Mouse (Mus musculus): ENCODE measurements around the gene 6430548M08Rik. TPM values are rescaled to one million over a fixed set of nuclear protein-coding genes. Genes with fewer than 3 reads are reported as not detected.

The 6430548M08Rik gene
- polyA plus RNA-seq, 1 experiment, result 4.9 TPM

- peak; percentile 82 for DNase-seq
- under 1% methylated on average over 88 of the region's 88 CpGs for WGBS
- Histone ChIP-seq H3K36me3 (ENCODE audit: control insufficient read depth, insufficient read depth, low read length) (no peaks in the 10 kb centered on the region), H3K4me1 (replicated peaks; ENCODE audit: control insufficient read depth, insufficient read depth, low read length) (peaks cover 13% of the 10 kb centered on the region), H3K27me3 (ENCODE audit: control insufficient read depth, insufficient read depth, low read length) (no peaks in the 10 kb centered on the region), H3K4me3 (ENCODE audit: control insufficient read depth, insufficient read depth, low read length) (peak within 1 kb of the TSS; percentile 92), H3K27ac (ENCODE audit: control insufficient read depth, insufficient read depth, low read length) (no peak within 1 kb of the TSS)
- peak; percentile 38; the same call in 1 of the 2 replicates for TF ChIP-seq POLR2A (IDR thresholded peaks at IDR 0.05; ENCODE audit: control insufficient read depth, extremely low read depth, insufficient read depth, low read length, poor library complexity)
- TF ChIP-seq CTCF (IDR thresholded peaks at IDR 0.05; ENCODE audit: borderline replicate concordance, control insufficient read depth, extremely low read depth, insufficient read depth, low read length, poor library complexity), result peak; percentile 52; the same call in 1 of the 2 replicates
Measured at GRCm38 (mm10) chr8:120101068-120101972, 12.6 kb upstream of the 6430548M08Rik start, which contains the start of gene Zdhhc7. Zdhhc7 (minus strand) TSS chr8:120101482.

GRCm38 (mm10) chr8:120103916-120104315, 10.0 kb upstream of the 6430548M08Rik start:
- no peak for TF ChIP-seq CTCF (IDR thresholded peaks at IDR 0.05; ENCODE audit: borderline replicate concordance, control insufficient read depth, extremely low read depth, insufficient read depth, low read length, poor library complexity)
- no peak for TF ChIP-seq POLR2A (IDR thresholded peaks at IDR 0.05; ENCODE audit: control insufficient read depth, extremely low read depth, insufficient read depth, low read length, poor library complexity)
- H3K36me3 ChIP-seq (ENCODE audit: control insufficient read depth, insufficient read depth, low read length), result no peaks in the 10 kb centered on the region
- H3K4me1 ChIP-seq (replicated peaks; ENCODE audit: control insufficient read depth, insufficient read depth, low read length), result peaks cover 13% of the 10 kb centered on the region
- no peak for DNase-seq
- no peak overlapping the region for H3K4me3 ChIP-seq (ENCODE audit: control insufficient read depth, insufficient read depth, low read length)
- no peaks in the 10 kb centered on the region for H3K27me3 ChIP-seq (ENCODE audit: control insufficient read depth, insufficient read depth, low read length)
- H3K27ac ChIP-seq (ENCODE audit: control insufficient read depth, insufficient read depth, low read length), result no peak overlapping the region
- WGBS, result 92% methylated on average over 9 of the region's 9 CpGs

GRCm38 (mm10) chr8:120104721-120105272, 9.2 kb upstream of the 6430548M08Rik start:
- Histone ChIP-seq H3K27ac (ENCODE audit: control insufficient read depth, insufficient read depth, low read length) (peak overlapping the region; percentile 56; the same call in 1 of the 2 replicates), H3K36me3 (ENCODE audit: control insufficient read depth, insufficient read depth, low read length) (no peaks in the 10 kb centered on the region), H3K4me3 (ENCODE audit: control insufficient read depth, insufficient read depth, low read length) (no peak overlapping the region), H3K4me1 (replicated peaks; ENCODE audit: control insufficient read depth, insufficient read depth, low read length) (peaks cover 13% of the 10 kb centered on the region), H3K27me3 (ENCODE audit: control insufficient read depth, insufficient read depth, low read length) (no peaks in the 10 kb centered on the region)
- DNase-seq, result no peak
- no peak for TF ChIP-seq POLR2A (IDR thresholded peaks at IDR 0.05; ENCODE audit: control insufficient read depth, extremely low read depth, insufficient read depth, low read length, poor library complexity)
- no peak for TF ChIP-seq CTCF (IDR thresholded peaks at IDR 0.05; ENCODE audit: borderline replicate concordance, control insufficient read depth, extremely low read depth, insufficient read depth, low read length, poor library complexity)
- 61% methylated on average over 9 of the region's 9 CpGs for WGBS

GRCm38 (mm10) chr8:120109149-120109548, 4.8 kb upstream of the 6430548M08Rik start:
- Histone ChIP-seq H3K27me3 (ENCODE audit: control insufficient read depth, insufficient read depth, low read length) (no peaks in the 10 kb centered on the region), H3K27ac (ENCODE audit: control insufficient read depth, insufficient read depth, low read length) (no peak overlapping the region), H3K4me1 (replicated peaks; ENCODE audit: control insufficient read depth, insufficient read depth, low read length) (peaks cover 7% of the 10 kb centered on the region), H3K36me3 (ENCODE audit: control insufficient read depth, insufficient read depth, low read length) (no peaks in the 10 kb centered on the region), H3K4me3 (ENCODE audit: control insufficient read depth, insufficient read depth, low read length) (no peak overlapping the region)
- no peak for DNase-seq
- TF ChIP-seq POLR2A (IDR thresholded peaks at IDR 0.05; ENCODE audit: control insufficient read depth, extremely low read depth, insufficient read depth, low read length, poor library complexity) (no peak), CTCF (IDR thresholded peaks at IDR 0.05; ENCODE audit: borderline replicate concordance, control insufficient read depth, extremely low read depth, insufficient read depth, low read length, poor library complexity) (no peak)
- WGBS, result 31% methylated on average over 3 of the region's 3 CpGs

DNA sequence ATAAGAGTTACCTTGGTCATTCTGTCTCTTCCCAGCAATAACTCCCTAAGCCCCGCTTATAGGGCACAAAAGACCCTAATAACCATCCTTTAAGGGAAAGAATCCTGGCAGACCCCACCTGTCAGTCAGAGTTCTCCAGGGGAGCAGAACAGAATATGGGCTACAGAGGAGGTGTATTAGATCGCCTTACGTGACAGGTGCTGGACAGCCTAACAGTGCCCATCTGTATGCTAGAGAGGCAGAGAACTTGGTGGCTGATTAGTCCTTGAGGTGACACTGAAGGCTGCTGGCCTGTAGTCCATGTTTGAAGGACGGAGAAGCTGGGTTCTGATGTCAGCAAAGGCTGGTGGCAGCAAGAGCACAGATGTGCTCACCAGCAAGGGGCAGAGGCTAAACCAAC, 3.0 kb upstream of the 6430548M08Rik start:
- H3K4me3 ChIP-seq (ENCODE audit: control insufficient read depth, insufficient read depth, low read length), result no peak overlapping the region
- 94% methylated on average over 4 of the region's 4 CpGs for WGBS
- no peak overlapping the region for H3K27ac ChIP-seq (ENCODE audit: control insufficient read depth, insufficient read depth, low read length)
- DNase-seq, result no peak
- no peaks in the 10 kb centered on the region for H3K36me3 ChIP-seq (ENCODE audit: control insufficient read depth, insufficient read depth, low read length)
- H3K4me1 ChIP-seq (replicated peaks; ENCODE audit: control insufficient read depth, insufficient read depth, low read length), result peaks cover 13% of the 10 kb centered on the region
- peaks cover 12% of the 10 kb centered on the region; the same call in 1 of the 2 replicates for H3K27me3 ChIP-seq (ENCODE audit: control insufficient read depth, insufficient read depth, low read length)
- TF ChIP-seq POLR2A (IDR thresholded peaks at IDR 0.05; ENCODE audit: control insufficient read depth, extremely low read depth, insufficient read depth, low read length, poor library complexity), result no peak

- no peak overlapping the region for H3K4me3 ChIP-seq (ENCODE audit: control insufficient read depth, insufficient read depth, low read length)
- peaks cover 13% of the 10 kb centered on the region for H3K4me1 ChIP-seq (replicated peaks; ENCODE audit: control insufficient read depth, insufficient read depth, low read length)
- DNase-seq, result no peak
- 79% methylated on average over 4 of the region's 4 CpGs for WGBS
- H3K36me3 ChIP-seq (ENCODE audit: control insufficient read depth, insufficient read depth, low read length), result no peaks in the 10 kb centered on the region
- H3K27me3 ChIP-seq (ENCODE audit: control insufficient read depth, insufficient read depth, low read length), result peaks cover 12% of the 10 kb centered on the region; the same call in 1 of the 2 replicates
- TF ChIP-seq CTCF (IDR thresholded peaks at IDR 0.05; ENCODE audit: borderline replicate concordance, control insufficient read depth, extremely low read depth, insufficient read depth, low read length, poor library complexity) (no peak), POLR2A (IDR thresholded peaks at IDR 0.05; ENCODE audit: control insufficient read depth, extremely low read depth, insufficient read depth, low read length, poor library complexity) (no peak)
- H3K27ac ChIP-seq (ENCODE audit: control insufficient read depth, insufficient read depth, low read length), result no peak overlapping the region
Measured at GRCm38 (mm10) chr8:120111382-120111781, 2.6 kb upstream of the 6430548M08Rik start.

Measured in thymus, adult 2 months (tissue).